Mouse (Mus musculus): ENCODE data around the gene Serpina3i.

The Serpina3i gene

GRCm38 (mm10) chr12:104298049-104298448 is 35.1 kb downstream of the Serpina3i start:
- DNase-seq (ENCODE audit: low read depth), result no peak

GRCm38 (mm10) chr12:104305991-104306390 is 43.1 kb downstream of the Serpina3i start:
- DNase-seq (ENCODE audit: low read depth), result no peak

GRCm38 (mm10) chr12:104314253-104314652 is 51.3 kb downstream of the Serpina3i start, which contains the start of gene Serpina3j:
Gene Serpina3j (plus strand): TSS chr12:104314553.
- DNase-seq (ENCODE audit: low read depth), result no peak
